Mouse (Mus musculus) lung, postnatal 10 days (tissue): ENCODE measurements around the gene Dhrs7.
A peak's percentile ranks its signal among the peaks of the same experiment; 100 is the strongest.

Source experiments
- DNase-seq: peaks from one replicate; pipeline ENCODE4 v3.0.0; 2021

The Dhrs7 gene

DNA sequence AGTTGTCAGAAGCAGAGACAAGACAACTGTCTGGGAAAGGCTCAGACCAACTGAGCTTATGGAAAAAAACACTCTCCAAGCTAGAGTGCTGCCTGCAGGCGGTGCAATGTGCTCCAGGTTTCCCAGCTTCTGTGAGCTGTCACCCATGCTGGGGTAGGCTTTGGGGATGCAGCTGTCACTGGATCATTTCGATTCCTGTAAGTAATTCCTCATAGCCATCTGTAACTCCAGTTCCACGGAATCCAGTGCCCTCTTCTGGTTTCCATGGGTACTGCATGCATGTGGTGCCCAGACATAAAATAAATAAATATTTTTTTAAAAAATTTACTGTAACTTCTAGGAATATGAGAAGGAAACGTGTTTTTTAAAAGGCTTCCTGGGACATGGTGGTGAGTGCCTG, 10.0 kb downstream of the Dhrs7 start:
- DNase-seq, result peak; percentile 76

DNA sequence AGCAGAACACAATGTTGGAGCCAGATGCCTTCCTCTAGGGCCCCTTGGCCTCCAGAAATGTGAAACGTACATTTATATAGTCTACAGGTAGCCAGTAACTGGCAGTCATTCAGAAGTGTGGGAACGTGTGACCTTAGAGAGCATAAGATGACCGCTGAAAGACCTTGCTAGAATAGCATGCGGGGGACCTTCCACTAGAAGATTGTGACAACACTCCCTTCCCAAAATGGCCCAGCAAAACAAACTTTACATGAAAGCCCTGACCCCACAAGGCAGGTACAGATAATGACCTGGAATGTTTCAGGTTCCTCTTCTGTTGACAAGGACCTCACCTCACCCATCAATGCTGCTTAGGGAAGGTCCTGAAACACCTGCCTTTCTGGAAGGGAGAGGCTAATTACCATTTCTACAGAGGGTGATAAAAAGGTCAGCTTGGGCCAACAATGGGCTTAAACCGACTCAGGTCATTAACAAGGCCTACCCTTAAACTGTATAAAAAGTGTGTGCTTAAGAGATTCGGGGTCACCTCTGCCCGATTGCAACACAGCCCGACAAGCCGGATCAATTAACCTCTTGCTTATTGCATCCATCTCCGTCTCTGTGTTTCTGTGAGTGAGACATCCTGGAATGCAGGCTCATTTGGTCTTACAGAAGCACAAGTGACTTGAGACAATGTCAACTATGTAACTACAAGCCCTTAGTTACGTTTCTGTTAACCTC, 14.9 kb downstream of the Dhrs7 start, which contains the start of gene Gm4756:
Gm4756 (minus strand) TSS at position 51 of the 720 bp plus-strand sequence.
- no peak for DNase-seq

DNA sequence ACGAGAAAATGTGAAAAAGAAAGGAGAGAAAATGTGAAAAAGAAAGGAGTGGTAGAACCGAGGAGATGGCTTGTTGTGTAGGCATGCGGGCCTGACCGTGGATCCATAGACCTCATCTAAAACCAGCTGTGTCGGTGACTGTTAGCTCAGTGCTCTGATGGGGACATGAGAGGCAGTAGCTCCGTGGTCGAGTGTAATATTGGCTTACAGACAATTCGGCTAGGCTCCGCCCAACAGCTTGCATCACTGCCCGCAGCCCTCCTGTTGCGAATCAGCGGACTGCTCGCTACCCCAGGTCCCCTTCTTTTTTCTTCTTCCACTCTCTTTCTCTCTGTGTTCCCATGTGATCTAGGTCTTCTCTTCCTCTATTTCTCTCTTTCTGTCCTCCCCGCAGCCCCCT, 15.8 kb downstream of the Dhrs7 start:
- DNase-seq, result no peak

DNA sequence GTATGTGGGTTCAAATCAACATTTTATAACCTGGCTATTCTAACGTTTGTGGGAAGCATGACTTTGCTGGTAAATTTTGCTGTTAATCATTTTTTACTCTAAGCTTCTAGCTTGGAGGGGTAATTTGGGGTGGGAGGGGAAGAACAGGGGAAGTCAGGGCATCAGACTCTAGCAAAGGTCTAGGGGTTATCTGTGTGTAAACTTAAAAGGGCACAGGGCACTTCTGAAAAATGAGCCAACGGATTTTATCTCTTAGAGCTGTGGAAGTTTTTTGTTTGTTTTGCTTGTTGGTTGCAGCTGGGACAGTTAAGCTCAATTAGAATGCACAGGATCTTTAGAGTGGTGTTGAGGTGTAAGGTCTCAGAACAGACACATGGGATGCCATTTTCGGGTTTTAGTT, 26.7 kb downstream of the Dhrs7 start:
- DNase-seq, result no peak

DNA sequence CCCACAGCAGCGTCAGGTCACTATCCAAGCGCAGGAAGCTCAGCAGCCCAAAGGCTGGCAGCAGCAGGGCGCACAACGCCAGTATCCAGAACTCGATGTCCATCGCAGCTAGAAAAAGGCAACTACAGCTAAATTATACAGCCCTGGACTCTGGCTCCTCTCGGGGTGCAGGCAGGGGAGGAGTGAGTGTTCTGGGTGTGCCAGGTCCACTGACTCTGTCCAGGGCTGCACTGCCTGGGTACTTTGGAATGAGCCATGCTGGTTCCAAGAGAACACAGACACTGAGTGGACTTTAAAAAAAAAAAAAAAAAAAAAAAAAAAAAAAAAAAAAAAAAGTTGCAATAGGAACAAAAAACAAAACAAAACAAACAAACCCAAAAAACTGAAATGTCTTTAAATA, 36.0 kb downstream of the Dhrs7 start:
- no peak for DNase-seq

DNA sequence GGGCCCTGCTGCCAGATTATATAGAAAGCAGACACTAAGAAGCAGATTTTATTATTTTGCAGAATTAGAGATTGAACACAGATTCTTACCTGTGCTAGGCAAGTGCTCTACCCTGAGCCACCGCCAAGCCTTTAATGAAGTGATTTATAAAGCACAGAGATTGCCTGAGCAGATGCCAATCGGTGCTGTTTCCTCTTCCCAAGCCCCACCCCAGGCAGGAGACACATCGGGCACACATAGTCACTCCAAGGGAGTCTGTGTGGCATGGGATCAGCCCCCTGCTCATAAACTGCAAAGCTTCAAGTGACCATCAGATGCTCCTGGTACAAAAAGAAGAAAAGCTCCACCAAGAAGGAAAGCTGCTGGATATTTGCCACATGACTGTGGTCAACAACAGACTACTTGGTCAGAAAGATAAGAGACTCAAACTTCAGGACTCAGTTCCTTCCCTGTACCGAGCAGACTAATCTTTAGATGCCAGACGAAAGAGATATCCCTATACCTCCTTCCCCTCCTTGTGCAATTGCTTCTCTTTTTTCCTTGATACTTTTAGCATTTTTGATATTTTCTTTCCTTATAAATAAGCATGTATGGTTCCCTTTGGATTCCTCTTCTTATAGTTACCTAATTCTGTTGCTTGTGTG, 41.7 kb downstream of the Dhrs7 start:
- no peak for DNase-seq

DNA sequence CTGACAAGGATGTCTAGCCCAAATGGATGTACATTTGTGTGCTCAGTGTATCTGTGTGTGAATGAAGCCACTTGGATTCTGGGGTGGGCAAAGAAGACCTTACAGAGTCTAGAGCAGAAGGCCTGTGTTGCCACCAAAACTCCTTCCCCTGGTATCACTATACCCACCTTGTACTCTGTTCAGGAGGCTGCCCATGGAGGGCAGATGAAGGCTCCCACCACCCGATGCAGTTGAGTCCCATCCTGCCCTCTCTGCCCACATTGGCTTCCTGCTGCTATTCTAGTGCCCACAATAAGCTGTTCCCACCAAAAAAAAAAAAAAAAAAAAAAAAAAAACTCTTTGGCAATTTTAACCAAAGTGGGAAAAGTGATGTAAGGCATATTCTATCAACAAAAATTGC, 43.3 kb downstream of the Dhrs7 start:
- no peak for DNase-seq

DNA sequence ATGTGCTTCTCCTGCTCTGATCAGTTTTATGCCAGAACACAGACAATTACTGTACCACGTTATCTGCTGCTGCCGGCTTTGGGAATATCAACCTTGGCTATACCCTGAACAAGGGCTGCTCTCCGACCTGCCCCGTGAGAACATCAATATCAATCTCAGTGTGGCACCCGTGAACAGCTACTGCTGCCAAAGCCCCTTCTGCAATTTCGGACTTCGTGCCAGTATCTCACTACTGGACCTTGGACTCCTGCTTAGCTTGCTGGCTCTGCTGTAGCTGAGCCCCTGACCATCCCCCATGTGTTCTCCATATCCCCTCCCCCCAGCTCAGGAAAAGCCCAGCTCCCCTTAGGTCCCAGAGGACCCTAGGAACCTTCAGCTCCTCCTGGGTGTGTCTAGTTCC, 43.9 kb downstream of the Dhrs7 start:
- DNase-seq, result no peak

DNA sequence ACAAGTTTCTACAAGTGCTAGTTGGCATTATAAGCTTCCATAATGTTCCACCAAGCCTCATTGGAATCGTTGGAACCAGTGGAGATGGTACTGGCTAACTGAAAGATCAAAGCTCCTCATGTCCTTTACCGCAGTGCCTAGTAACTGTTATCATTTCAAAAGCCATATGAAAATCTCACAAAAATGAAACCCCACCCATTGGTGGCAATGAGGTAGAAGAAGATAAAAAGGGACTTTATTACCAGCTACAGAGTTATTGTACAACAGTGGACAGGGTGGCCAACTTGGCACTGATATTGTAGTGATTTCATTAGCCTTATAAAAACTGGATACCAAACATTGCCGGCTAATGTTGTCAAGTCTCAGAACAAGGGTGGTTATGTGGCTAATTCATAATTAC, 52.7 kb downstream of the Dhrs7 start:
- no peak for DNase-seq
